Mouse (Mus musculus): ENCODE results near the gene Cth. TPM values are rescaled to one million over a fixed set of nuclear protein-coding genes. Genes with fewer than 3 reads are reported as not detected.
"Not testable (repeated sequence)": the region's sequence is repeated elsewhere in the genome, so short reads cannot be mapped to it uniquely, and the experiment has no call there.

The Cth gene
- total RNA-seq (2015) (0.15 and 0.34 TPM in 2 replicates), total RNA-seq (2017) (1.4 TPM in 1 of 2 replicates, not detected in the other)

DNA sequence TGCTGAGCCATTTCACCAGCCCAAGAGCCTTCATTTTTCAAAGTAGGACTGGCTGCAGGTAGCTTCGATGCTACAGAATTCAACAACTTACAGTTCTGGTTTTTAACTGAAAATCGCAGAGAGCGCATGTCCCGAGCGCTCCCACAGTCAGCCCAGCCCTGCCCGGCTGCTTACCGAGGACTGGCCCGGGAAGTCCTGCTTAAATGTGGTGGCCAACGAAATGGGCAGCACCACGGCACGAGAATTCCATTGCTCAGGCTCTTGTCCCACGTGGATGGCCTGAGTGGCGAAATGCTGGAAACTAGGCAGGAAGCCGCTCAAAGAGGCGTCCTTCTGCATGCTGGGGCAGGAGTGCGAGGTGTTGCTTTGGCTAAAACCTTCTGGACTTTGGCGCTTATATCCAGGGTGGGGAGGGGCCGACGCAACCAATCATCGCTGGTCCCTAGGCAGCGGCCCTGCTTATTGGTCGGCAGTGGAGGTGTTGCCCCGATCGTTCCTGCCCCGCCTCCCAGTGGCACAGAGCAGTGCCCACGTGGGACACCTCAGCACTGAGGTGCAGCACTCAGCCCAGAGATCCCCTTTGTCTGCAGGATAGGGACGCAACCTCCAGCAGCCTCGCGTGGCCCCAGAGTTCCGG lies at the start of gene Cth:
Gene Cth, minus strand, starts transcription at position 386 of the 637 bp plus-strand sequence.
- ATAC-seq (replicated peaks; ENCODE audit: poor library complexity) = peak; percentile 96

DNA sequence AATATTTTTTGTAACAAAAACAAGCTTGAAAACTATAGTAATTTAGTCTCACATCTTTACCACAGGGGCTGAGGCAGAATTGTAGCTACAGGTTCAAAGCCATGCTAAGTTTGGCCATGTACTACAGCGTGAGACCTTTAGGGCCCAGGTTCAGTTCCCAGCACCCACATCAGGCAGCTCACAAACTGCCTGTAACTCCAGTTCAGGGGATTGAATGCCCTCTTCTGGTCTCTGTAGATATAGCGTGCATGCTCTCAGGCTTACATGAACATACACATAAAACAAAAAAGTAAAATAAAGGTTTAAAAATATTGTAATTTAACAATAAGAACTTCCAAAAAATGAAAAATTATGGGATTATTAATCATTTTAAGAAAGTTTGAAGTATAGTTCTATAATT lies 48.4 kb upstream of the Cth start:
- ATAC-seq (replicated peaks; ENCODE audit: poor library complexity) = 0 out of 2 replicates have a peak, but pooled peaks have one; percentile 37

GRCm38 (mm10) chr3:157971151-157971550 lies 46.3 kb upstream of the Cth start:
- no peak for ATAC-seq (replicated peaks; ENCODE audit: poor library complexity)

GRCm38 (mm10) chr3:157957320-157957719 lies 32.4 kb upstream of the Cth start:
- peak; percentile 68 for ATAC-seq (replicated peaks; ENCODE audit: poor library complexity)

DNA sequence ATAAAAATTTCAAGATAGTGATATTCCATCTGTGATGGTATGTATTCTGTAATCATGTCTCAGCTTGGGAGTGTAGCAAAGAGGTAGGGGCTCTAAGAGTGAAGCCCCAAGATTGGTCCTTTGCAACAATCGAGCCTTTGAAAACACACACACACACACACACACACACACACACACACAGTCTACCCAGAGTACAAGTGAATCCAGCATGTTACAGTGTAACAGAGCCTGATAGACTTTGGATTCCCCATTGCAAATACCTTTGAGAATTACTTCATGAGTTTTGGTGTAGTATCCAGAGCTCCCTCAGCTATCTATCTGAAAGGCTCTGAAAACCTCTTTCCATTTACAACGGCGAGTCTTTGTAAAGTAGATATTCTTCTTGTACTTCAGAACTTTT lies 31.3 kb upstream of the Cth start:
- no peak for ATAC-seq (replicated peaks; ENCODE audit: poor library complexity)

DNA sequence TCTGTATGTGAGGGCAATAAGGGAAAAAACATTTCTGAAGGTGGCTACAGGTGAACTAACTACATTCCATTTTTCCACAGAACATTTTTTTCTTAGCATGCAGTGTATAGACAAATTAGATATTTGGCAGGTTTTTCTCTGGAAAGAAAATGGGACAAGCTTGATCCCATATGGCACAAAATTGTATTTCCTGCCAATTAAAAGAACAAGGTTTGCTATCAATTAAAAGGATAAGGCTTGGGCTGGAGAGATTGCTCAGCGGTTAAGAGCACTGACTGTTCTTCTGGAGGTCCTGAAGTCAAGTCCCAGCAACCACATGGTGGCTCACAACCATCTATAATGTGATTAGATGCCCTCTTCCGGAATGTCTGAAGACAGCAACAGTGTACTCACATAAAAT lies 30.6 kb upstream of the Cth start:
- no peak for ATAC-seq (replicated peaks; ENCODE audit: poor library complexity)

GRCm38 (mm10) chr3:157952716-157953115 lies 27.8 kb upstream of the Cth start:
- no peak for ATAC-seq (replicated peaks; ENCODE audit: poor library complexity)

- ATAC-seq (replicated peaks; ENCODE audit: poor library complexity) = peak; percentile 40
Measured at GRCm38 (mm10) chr3:157947383-157948280, 22.8 kb upstream of the Cth start.

GRCm38 (mm10) chr3:157946843-157947358 lies 22.0 kb upstream of the Cth start, which contains the start of gene Ankrd13c:
Gene Ankrd13c, plus strand, starts transcription at chr3:157947239.
- peak; percentile 88 for ATAC-seq (replicated peaks; ENCODE audit: poor library complexity)

DNA sequence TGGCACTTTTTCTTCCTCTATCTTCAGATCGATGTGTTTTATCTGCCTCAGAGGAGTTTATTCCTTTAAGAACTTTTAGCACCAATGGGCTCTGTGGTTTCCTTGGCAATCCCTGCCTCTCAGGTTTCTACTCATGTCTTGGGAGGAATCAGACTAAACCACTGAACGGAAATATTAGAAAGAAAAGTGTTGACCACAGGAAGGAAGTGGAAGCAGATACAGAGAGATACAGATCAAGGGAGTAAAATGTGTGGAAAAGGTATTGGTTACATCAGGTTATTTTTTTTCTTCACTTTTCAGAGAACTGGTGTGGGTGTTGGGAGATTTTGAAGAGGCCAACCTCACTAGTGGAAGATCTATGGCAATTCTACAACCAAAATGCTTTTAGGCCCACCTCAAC lies 13.7 kb upstream of the Cth start:
- peak; percentile 85 for ATAC-seq (replicated peaks; ENCODE audit: poor library complexity)

DNA sequence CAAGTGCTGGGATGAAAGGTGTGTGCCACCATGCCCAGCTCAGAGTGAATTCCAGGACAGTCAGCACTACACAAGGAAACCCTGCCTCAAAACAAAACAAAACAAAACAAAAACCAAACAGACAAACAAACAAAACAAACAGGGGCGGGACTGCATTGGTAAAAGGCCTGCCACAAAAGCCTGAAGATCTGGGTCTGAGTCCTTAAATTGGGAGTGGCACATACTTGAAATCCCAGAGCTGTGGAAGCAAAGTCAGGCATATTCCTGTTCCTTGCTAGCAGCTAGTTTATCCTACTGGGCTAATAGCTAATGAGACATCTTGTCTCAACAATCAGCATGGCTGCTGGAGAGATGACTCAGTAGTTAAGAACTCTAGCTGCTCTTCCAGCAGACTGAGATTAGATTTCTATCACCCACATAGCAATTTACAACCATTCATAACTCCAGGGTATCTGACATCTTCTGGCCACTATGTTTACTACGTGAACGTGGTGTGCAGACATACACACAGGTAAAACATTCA lies 9.5 kb upstream of the Cth start:
- ATAC-seq (replicated peaks; ENCODE audit: poor library complexity) = no peak

DNA sequence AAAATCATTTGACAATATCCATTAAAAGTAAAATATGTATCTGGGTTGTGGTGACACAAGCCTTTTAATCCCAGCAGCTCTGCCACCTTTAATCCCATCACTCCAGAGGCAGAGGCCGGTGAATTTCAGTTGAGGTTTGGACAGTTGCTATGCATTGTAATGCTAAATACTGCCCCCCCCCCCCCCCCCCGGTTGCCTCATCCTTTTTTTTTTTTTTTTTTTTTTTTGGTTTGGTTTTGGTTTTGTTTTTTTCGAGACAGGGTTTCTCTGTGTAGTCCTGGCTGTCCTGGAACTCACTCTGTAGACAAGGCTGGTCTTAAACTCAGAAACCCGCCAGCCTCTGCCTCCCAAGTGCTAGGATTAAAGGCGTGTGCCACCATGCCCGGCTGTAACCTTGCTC lies 8.3 kb upstream of the Cth start:
- ATAC-seq (replicated peaks; ENCODE audit: poor library complexity) = not testable (repeated sequence)

DNA sequence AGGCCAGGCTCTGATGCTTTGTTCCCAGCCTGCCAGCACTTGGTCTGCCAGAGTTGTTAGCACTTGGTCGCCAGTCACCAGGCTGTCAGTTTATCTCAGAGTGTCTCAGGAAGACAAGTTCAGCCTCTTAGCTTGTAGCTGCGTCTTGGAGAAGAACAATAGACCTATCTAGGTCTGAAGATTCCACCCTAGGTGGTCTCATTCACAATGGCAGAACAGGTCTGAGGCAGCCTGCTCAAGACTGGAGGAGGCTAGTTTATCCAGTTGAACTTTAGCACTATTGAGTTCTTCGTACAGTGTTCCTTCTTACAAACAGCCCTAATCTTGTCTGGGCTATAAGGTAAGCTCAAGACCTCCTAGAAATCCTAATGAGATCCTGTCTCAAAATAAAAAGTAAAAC lies 7.2 kb upstream of the Cth start:
- no peak for ATAC-seq (replicated peaks; ENCODE audit: poor library complexity)

DNA sequence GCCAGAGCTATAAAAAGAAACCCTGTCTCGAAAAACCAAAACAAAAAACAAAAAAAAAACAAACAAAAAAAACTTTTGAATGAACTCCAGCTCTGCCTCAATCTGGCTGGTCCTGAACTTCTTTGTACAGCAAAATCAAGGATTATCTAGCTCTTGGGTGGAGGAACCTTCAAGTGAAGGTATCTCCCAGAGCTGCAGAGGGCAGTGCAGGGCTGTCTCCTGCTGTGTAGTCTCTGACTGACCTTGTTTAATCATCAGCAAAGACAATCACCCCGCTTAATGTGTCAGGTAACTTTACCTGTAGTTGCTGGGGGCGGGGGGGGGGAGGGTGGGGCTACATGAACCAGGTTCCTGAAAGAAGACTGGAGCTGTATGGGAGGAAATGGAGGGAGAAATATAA lies 6.7 kb upstream of the Cth start:
- peak; percentile 71 for ATAC-seq (replicated peaks; ENCODE audit: poor library complexity)

- no peak for ATAC-seq (replicated peaks; ENCODE audit: poor library complexity)
Measured at GRCm38 (mm10) chr3:157929417-157929816, 4.5 kb upstream of the Cth start.

DNA sequence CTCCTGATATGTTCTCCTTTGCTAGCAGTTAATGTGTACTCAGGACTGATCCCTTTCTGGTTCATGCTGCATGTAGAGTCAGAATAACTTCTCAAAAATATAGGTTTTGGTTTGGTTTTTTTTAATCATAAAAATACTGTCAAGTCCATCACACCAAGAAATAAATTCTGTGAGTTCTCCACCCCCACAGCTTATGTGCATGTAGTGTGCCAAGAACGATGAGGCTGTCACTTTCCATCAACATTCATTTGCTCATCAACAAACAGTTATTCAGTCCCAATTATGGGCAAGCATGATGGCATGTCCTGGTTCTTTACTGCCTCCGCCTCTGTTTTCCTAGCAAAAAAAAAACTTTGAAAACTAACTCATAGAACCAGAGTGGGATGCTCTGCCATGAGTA lies 3.9 kb upstream of the Cth start:
- ATAC-seq (replicated peaks; ENCODE audit: poor library complexity) = no peak

GRCm38 (mm10) chr3:157926761-157927160 lies 1.9 kb upstream of the Cth start:
- no peak for ATAC-seq (replicated peaks; ENCODE audit: poor library complexity)

- ATAC-seq (replicated peaks; ENCODE audit: poor library complexity) = no peak
Measured at GRCm38 (mm10) chr3:157925706-157926510, 1.0 kb upstream of the Cth start.

DNA sequence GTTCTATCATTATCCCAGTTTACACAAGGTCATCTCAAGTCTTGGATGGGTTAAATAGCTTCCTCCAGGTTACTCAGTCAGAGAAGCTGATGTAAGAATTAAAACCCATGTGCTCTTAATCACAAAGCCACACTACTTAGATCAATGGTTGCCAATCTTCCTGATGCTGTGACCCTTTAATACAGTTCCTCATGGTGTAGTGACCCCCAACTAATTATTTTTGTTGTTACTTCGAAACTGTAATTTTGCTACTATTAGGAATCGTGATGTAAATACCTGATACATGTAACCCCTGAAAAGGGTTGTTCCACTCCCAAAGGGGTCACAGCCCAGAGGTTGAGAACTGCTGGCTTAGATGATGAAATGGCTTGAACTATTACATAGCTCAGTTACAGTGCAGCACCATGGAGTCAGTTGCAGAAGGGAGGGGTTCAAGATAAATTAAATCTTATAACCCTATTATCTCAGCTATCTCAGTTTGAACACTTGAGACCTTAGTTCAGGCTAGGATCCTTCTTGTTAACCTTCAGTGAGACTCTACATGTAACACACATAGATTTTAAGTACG lies 1.5 kb downstream of the Cth start:
- ATAC-seq (replicated peaks; ENCODE audit: poor library complexity) = no peak

GRCm38 (mm10) chr3:157921376-157921775 lies 3.5 kb downstream of the Cth start:
- ATAC-seq (replicated peaks; ENCODE audit: poor library complexity) = no peak
